Comparison of ENCODE assay signal across 8 mouse cellular contexts in the genomic region with DNA sequence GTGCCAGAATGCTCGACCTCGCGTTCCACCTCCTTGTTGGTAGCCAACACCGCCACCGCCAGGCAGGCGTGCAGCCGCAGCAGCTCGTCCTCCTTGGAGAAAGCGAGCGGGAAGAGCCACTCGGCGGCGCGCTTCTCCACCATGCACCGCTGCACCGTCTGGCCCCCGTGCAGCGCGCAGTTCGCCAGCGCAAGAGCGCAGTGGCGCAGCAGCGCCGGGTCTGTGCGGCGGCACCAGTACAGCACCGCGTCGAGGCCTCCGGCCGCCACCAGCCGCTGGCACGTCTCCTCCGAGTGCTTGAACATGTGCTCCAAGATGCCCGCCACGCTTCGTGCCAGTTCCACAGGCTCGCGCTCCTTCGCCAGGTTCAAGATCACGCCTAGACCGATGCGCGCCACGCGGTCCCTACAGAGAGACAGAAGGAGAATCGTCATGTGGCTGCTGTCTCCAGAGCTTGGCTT. TPM values are rescaled to one million over a fixed set of nuclear protein-coding genes. Genes with fewer than 3 reads are reported as not detected.
DNase-seq lines count a peak whose midpoint lies in the region; ATAC-seq and TF ChIP-seq lines count a peak whose summit lies in the region.

No protein-coding gene starts in this region.

- no peaks in the 10 kb centered on the region for H3K27me3 ChIP-seq in cerebellum, adult 2 months (ENCODE audit: control insufficient read depth, insufficient read depth, low read length)
- peaks cover 60% of the 10 kb centered on the region for H3K27me3 ChIP-seq in liver, postnatal 0 days (ENCODE audit: insufficient read depth, low read length)
- peaks cover 26% of the 10 kb centered on the region for H3K27me3 ChIP-seq in small intestine, adult 2 months (ENCODE audit: control insufficient read depth, insufficient read depth, low read length)

- TF ChIP-seq CTCF in cerebellum, adult 2 months (IDR thresholded peaks at IDR 0.05; ENCODE audit: borderline replicate concordance, insufficient read depth, low read depth, low read length) = peak; percentile 23; the same call in 1 of the 2 replicates
- peak; percentile 43 for TF ChIP-seq CTCF in liver, postnatal 0 days (IDR thresholded peaks at IDR 0.05; ENCODE audit: low read depth)
- TF ChIP-seq CTCF in small intestine, adult 2 months (IDR thresholded peaks at IDR 0.05; ENCODE audit: extremely low read depth, insufficient read length, insufficient replicate concordance, low read depth, low read length) = no peak

- peak; percentile 26; the same call in 1 of the 2 replicates for TF ChIP-seq POLR2A in cerebellum, adult 2 months (IDR thresholded peaks at IDR 0.05; ENCODE audit: borderline replicate concordance, insufficient read depth, low read length)
- TF ChIP-seq POLR2A in small intestine, adult 2 months (IDR thresholded peaks at IDR 0.05; ENCODE audit: low read depth, low read length) = no peak

- H3K27ac ChIP-seq in cerebellum, adult 2 months (ENCODE audit: insufficient read depth, low read length) = no peak overlapping the region
- no peak overlapping the region for H3K27ac ChIP-seq in liver, postnatal 0 days (ENCODE audit: low read depth)
- no peak overlapping the region for H3K27ac ChIP-seq in small intestine, adult 2 months (ENCODE audit: insufficient read depth, low read depth, low read length)

- peak overlapping the region; percentile 48 for H3K4me3 ChIP-seq in cerebellum, adult 2 months (replicated peaks; ENCODE audit: insufficient read depth, low read depth, low read length)
- H3K4me3 ChIP-seq in liver, postnatal 0 days (ENCODE audit: low read depth, low read length) = peak overlapping the region; percentile 24; the same call in 1 of the 2 replicates
- peak overlapping the region; percentile 13; the same call in 1 of the 2 replicates for H3K4me3 ChIP-seq in small intestine, adult 2 months (ENCODE audit: low read depth, low read length)

- no peaks in the 10 kb centered on the region for H3K36me3 ChIP-seq in liver, postnatal 0 days (replicated peaks; ENCODE audit: insufficient read depth, low read length)
- H3K36me3 ChIP-seq in small intestine, adult 2 months (ENCODE audit: control insufficient read depth, insufficient read depth, low read length) = no peaks in the 10 kb centered on the region

- peak overlapping the region; percentile 48 for H3K4me2 ChIP-seq in liver, postnatal 0 days (ENCODE audit: low read depth, low read length)

- peak; percentile 53 to 68 for DNase-seq in left cerebral cortex, adult 18-20 months (ENCODE audit: low spot score in 2 of 2)
- no peak for DNase-seq in left cerebral cortex, adult 11 months (ENCODE audit: low spot score)
- DNase-seq in cerebellum, adult 2 months = peak; percentile 73 to 74
- DNase-seq in forelimb bud, embryonic 11.5 days (ENCODE audit: low read depth, low spot score) = peak; percentile 14
- DNase-seq in kidney, postnatal 14 days = peak; percentile 12
- peak; percentile 36 for DNase-seq in liver, postnatal 0 days
- DNase-seq in c-Kit-positive CD71-positive TER-119-positive erythroid progenitor cells, embryonic 14.5 days (ENCODE audit: low spot score) = no peak

- ATAC-seq in liver, postnatal 0 days = peak; percentile 33; the same call in 1 of the 2 replicates

- H3K9me3 ChIP-seq in liver, postnatal 0 days (ENCODE audit: low read length) = no peaks in the 10 kb centered on the region

- peaks cover 3% of the 10 kb centered on the region; the same call in 1 of the 2 replicates for H3K4me1 ChIP-seq in cerebellum, adult 2 months (ENCODE audit: control insufficient read depth, insufficient read depth, low read length)
- H3K4me1 ChIP-seq in liver, postnatal 0 days (ENCODE audit: insufficient read depth) = no peaks in the 10 kb centered on the region
- peaks cover 6% of the 10 kb centered on the region; the same call in 1 of the 2 replicates for H3K4me1 ChIP-seq in small intestine, adult 2 months (ENCODE audit: control insufficient read depth, insufficient read depth, insufficient read length, low read length)

- no peak overlapping the region for H3K9ac ChIP-seq in liver, postnatal 0 days (replicated peaks)

- TF ChIP-seq EP300 in liver, postnatal 0 days (IDR thresholded peaks at IDR 0.05; ENCODE audit: low read depth) = no peak

- 2% methylated on average over 48 of the region's 48 CpGs for WGBS in cerebellum, adult 2 months
- WGBS in liver, postnatal 0 days (ENCODE audit: insufficient replicate concordance) = 10% methylated on average over 41 of the region's 48 CpGs
- WGBS in small intestine, adult 2 months = 13% methylated on average over 48 of the region's 48 CpGs

RNA-seq across cellular contexts. Expression of a gene that starts 6.7 kb away (rescaled TPM):
- total RNA-seq in left cerebral cortex, adult 18-20 months (2021) = 10 to 100 TPM; 31.3 to 32.5 TPM
- polyA plus RNA-seq in cerebellum, adult 2 months (2012; rRNA removed) = 29.0 and 32.0 TPM in 2 replicates
- polyA plus RNA-seq in liver, postnatal 0 days (2015; fragmentation: Nextera tagmentation; extraction: Ambion mirVana) = 0.14 and 0.21 TPM in 2 replicates
- polyA plus RNA-seq in small intestine, adult 2 months (2012; rRNA removed) = 0.43 and 0.60 TPM in 2 replicates

RNA-seq across cellular contexts. Expression of a gene that starts 8.1 kb away (rescaled TPM):
- 10 to 100 TPM; 75.1 to 84.9 TPM for total RNA-seq in left cerebral cortex, adult 18-20 months (2021)
- 142 and 143 TPM in 2 replicates for polyA plus RNA-seq in cerebellum, adult 2 months (2012; rRNA removed)
- polyA plus RNA-seq in liver, postnatal 0 days (2015; fragmentation: Nextera tagmentation; extraction: Ambion mirVana) = 2,013 and 2,040 TPM in 2 replicates
- 3.2 and 21.1 TPM in 2 replicates for polyA plus RNA-seq in small intestine, adult 2 months (2012; rRNA removed)

RNA-seq across cellular contexts. Expression of a gene that starts 12.4 kb away (rescaled TPM):
- total RNA-seq in left cerebral cortex, adult 18-20 months (2021) = under 1 TPM; 0.49 to 0.93 TPM
- 14.7 and 17.3 TPM in 2 replicates for polyA plus RNA-seq in cerebellum, adult 2 months (2012; rRNA removed)
- 0.11 and 0.16 TPM in 2 replicates for polyA plus RNA-seq in liver, postnatal 0 days (2015; fragmentation: Nextera tagmentation; extraction: Ambion mirVana)
- not detected in 2 replicates for polyA plus RNA-seq in small intestine, adult 2 months (2012; rRNA removed)

RNA-seq across cellular contexts. Expression of a gene that starts 21.2 kb away (rescaled TPM):
- 10 to 100 TPM; 44.2 to 45.6 TPM for total RNA-seq in left cerebral cortex, adult 18-20 months (2021)
- polyA plus RNA-seq in cerebellum, adult 2 months (2012; rRNA removed) = 67.9 and 69.5 TPM in 2 replicates
- 21.1 TPM in 2 replicates for polyA plus RNA-seq in liver, postnatal 0 days (2015; fragmentation: Nextera tagmentation; extraction: Ambion mirVana)
- polyA plus RNA-seq in small intestine, adult 2 months (2012; rRNA removed) = 3.7 and 3.8 TPM in 2 replicates

RNA-seq across cellular contexts. Expression of a gene that starts 21.2 kb away (rescaled TPM):
- total RNA-seq in left cerebral cortex, adult 18-20 months (2021) = 100 to 1,000 TPM; 106 to 118 TPM
- 133 TPM in 2 replicates for polyA plus RNA-seq in cerebellum, adult 2 months (2012; rRNA removed)
- 94.2 and 96.6 TPM in 2 replicates for polyA plus RNA-seq in liver, postnatal 0 days (2015; fragmentation: Nextera tagmentation; extraction: Ambion mirVana)
- 18.1 and 24.9 TPM in 2 replicates for polyA plus RNA-seq in small intestine, adult 2 months (2012; rRNA removed)

Comparison
In these comparisons a context has a peak if more than half of its experiments do, and no peak if none do; other contexts are left out.
1. DNase-seq: peak in left cerebral cortex, adult 18-20 months (2 of 2), cerebellum, adult 2 months (2 of 2), forelimb bud, embryonic 11.5 days (single experiment), kidney, postnatal 14 days (single experiment) and liver, postnatal 0 days (single experiment); none in left cerebral cortex, adult 11 months (single experiment) and c-Kit-positive CD71-positive TER-119-positive erythroid progenitor cells, embryonic 14.5 days (single experiment).
2. RNA of a gene that starts 6.7 kb away (polyA plus RNA-seq): 29.0 to 32.0 TPM in cerebellum, adult 2 months; 0.43 to 0.60 TPM in small intestine, adult 2 months and 0.14 to 0.21 TPM in liver, postnatal 0 days; every median in the first group is over 10 times any median in the second.
3. RNA of a gene that starts 12.4 kb away (polyA plus RNA-seq): 14.7 to 17.3 TPM in cerebellum, adult 2 months; 0.11 to 0.16 TPM in liver, postnatal 0 days and not detected in small intestine, adult 2 months; every median in the first group is over 10 times any median in the second.
4. Peak in every context shown above with its lines, with median percentiles within 50 percentile points of each other: H3K4me3 ChIP-seq.